Mouse (Mus musculus): ENCODE measurements around the gene Sstr1.

Gene Sstr1

DNA sequence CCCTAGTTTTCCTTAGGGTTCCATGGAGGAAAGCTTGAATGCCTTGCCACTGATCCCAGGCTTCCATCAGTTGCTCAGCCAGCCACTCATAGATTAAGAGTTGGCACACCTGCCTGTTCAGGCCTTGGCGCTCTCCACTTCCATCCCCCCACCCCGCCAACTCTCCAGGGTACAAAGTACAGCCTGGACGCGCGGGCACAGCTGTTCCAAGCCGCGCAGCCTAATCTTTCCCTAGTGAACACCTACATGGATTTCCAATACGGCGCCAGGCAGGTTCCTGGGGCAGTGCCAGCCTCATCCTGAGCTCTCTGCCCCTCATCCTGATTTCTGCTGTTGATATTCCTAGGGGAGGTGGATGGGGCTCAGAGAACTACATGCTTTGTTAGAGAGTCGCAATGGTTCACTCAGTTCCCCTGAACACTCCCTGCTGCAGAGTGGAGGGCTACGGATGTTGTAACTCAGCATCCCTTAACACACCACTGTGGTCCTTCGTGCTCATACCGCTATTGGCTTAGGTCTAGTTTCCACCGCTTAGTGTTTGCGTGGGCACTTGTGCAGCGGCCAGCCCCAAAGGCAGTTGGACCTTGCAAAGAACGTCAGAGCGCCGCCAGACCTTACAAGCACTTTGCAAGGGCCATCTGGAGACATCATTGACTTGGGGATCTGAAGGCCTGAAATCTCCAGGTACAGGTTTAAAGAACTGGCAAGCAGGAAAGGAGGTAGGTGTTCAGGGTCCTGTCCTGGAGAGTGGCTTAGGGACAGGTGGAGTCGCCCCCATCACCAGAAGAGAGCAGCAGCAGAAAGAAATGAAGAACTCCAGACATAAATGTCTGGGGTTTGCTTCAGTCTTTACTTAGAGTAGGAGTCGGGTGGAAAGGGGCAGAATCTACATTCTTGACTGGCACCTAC is at the start of gene Sstr1:
Gene Sstr1 (plus strand): TSS at position 610 of the 909 bp plus-strand sequence.
- no peak for DNase-seq

DNA sequence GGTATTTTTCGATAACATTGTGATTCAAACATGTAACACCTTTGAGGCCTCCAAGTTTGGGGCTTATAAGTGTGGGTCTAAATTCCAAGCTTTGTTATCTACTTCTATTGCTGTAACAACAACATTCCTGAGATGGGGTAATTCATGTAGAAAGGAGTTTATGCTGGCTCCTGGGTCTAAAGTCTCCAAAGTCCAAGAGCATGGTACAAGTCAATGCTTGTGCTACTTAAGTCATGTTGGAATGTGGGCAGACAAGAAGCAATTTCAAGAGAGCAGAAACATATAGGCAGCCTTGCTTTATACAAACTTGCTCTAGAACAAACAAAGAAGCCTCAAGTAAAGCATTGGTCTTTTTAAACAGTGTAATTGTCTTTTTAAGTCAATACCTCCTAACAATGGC is 12.8 kb upstream of the Sstr1 start:
- no peak for DNase-seq

DNA sequence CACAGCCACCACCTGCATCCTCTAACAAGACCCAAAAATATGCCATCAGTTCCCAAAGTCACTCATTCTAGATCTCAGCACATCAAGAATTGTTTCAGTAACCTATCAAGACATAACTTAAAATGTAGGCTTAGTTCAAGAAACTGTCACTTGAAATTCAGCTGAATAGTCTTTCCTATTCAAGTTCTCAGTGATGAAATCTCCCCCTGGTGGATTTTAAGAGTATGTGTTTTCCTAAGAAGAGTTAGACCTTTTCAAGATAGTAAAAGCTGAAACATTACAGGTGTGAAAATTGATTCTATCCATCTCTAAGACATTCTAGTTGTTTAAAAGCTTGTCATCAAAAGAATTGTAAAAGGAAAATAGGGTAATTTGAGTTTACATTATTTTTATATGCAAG is 10.4 kb upstream of the Sstr1 start:
- DNase-seq = no peak

DNA sequence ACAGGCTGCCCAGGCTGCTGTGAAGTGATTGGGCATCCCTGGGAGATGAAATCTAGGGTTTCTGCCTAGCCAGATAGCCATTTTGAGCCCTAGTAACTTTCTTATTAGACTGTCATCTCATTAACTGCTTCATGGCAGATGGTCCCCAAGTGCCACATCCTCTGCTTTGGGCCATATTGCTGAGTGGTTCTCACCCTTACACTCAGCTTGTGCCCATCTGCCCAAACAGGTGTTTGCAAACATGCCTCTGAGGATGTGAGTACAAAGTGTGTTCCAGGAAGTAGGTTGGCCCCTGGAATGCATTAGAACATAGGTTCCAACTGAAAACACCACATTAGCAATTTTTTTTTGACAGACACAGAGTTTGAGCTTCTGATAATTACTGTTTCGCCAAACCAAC is 3.6 kb upstream of the Sstr1 start:
- DNase-seq = no peak

DNA sequence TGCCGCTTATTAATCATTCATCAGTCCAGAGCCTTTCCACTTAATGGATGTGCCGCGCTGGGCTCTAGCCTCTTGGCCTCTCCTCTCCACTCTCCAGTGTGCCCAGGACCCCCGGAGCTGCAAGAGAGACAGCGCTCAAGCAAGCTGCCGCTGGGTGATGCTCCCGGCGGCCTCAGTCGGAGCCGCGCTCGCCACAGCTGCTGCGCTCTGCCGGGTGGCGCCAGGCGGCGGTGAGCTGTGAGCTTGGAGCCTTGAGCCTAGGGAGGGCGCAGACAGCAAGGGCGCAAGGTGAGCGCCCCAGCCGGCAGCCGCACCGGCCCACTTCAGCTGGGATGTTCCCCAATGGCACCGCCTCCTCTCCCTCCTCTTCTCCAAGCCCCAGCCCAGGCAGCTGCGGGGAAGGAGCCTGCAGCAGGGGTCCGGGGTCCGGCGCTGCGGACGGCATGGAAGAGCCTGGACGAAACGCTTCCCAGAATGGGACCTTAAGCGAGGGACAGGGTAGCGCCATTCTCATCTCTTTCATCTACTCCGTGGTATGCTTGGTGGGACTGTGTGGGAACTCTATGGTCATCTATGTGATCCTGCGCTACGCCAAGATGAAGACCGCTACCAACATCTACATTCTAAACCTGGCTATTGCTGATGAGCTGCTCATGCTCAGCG is 820 bp downstream of the Sstr1 start:
- DNase-seq = no peak

DNA sequence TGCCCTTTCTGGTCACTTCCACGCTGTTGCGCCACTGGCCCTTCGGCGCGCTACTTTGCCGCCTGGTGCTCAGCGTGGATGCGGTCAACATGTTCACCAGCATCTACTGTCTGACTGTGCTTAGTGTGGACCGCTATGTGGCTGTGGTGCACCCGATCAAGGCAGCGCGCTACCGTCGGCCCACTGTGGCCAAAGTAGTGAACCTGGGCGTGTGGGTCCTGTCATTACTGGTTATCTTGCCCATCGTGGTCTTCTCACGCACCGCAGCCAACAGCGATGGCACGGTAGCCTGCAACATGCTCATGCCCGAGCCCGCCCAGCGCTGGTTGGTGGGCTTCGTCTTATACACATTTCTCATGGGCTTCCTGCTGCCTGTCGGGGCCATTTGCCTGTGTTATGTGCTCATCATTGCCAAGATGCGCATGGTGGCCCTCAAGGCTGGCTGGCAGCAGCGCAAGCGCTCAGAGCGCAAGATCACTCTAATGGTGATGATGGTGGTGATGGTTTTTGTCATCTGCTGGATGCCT is 1.4 kb downstream of the Sstr1 start:
- DNase-seq = no peak

DNA sequence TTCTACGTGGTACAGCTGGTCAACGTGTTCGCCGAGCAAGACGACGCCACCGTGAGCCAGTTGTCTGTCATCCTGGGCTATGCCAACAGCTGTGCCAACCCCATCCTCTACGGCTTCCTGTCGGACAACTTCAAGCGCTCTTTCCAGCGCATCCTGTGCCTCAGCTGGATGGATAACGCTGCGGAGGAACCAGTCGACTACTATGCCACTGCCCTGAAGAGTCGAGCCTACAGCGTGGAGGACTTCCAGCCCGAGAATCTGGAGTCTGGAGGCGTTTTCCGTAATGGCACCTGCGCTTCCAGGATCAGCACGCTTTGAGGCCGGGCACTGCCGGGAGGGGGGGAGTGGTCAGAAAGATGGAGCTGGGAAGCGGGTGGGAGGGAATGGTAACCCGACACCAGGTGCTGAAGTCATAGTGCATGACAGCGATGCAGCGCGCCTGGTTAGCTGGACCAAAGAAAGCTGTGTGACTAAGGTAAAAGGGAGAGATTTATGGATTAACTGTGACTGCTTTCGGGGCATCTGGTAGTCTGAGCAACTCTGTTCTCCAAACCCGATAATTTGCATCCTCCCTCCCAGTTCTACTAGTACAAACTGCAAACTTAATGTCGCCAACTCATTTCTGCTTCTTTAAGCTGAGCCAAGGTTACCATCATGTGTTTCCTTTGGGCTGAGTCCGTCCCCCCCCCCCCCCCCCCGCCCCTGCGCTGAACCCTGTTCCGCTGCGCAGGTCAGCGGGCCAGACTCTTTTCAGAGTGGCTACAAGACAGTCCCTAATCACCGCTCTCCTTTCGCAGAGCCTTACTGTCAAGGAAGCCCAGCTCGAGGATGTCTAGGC is 2.1 kb downstream of the Sstr1 start:
- DNase-seq = no peak

DNA sequence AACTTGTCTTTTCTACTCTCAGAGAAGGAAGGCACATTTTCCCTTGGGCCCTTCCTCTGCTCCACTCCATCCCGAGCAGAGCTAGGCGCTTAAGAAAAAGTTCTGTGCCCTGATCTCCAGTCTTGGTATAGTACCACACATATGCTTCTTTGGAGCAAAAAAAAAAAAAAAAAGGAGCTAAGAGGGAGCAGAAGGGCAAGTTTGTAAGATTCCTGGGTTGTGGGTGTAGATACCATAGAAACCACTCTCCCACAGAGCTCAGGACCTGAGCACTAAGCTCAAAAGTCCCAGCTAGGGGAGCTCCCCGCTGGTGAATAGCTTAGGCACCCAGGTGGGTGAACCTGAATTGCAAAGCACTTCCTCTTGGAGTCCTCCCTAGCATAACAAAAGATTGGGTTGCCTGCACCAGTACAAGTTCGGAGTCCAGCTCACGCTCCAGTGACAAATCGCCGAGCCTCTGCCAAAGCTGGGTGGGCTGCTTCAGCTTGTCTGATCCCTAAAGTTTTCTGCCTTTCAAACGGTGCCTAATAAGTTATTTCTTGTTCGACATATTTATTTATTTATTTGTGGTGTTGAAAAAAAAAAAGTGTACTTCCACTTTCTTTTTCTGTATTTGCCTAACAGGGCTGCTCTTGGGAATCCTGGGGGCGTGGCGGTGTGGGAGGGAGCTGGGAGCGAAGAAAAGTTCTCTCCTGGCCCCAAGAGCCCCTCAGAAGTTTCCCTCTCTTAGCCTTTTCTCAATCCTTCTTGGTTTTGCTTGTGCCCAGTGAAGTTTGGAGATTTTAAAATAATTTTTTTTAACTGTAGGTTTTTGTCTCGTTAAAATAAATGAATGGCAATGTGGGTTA is 2.9 kb downstream of the Sstr1 start:
- DNase-seq = no peak

DNA sequence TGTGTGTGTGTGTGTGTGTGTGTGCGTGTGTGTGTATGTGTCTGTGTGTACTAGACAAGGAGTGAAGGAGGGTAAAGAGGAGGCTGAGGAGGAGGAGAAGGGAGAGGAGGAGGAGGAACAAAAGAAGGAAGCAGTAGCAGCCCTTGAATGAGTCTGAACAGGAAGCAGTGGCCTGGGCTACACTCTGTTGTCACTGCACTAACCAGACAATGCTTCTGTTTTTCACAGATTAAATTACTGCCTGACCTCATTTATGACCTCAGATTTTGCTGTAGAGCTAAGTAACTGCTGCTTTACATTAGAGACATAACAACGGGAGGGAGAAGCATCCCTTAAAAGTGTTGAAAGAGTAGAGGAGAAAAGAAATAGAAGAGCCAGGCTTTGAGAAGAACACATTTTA is 4.6 kb downstream of the Sstr1 start:
- DNase-seq = no peak

DNA sequence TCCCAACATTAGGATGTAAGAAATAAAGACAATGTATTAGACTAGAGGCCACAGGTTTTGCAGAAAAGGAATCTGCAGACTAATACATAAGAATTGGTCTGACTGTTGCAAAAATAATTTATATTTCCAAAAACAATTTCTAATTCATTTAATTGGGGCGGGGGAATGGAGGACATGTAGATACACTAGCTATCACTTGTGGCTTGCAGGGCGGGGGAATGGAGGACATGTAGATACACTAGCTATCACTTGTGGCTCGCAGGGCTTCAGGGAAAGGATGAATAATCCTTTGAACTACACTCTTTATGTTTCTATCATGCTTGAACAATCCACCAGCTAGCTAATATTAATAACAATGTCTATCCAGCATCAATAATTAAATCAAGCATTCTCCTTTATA is 7.5 kb downstream of the Sstr1 start:
- DNase-seq = no peak

DNA sequence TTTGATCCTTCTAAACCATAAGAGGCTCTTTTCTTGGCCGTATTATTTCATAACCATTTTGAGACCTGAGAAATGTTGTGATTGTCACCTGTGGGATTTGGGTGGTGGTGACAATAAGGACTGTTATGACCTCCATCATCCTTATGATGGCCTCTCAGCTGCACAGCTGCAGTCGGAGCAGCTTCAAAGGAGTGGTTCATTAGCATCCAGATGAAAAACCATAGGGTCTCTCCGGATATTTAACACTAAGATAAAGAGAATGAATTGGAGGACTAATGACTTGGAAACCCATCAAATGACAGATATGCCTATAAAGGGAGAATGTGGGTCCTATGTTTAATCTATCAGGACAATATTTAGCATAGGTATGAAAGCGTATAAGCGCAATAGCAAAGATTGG is 14.1 kb downstream of the Sstr1 start:
- no peak for DNase-seq

DNA sequence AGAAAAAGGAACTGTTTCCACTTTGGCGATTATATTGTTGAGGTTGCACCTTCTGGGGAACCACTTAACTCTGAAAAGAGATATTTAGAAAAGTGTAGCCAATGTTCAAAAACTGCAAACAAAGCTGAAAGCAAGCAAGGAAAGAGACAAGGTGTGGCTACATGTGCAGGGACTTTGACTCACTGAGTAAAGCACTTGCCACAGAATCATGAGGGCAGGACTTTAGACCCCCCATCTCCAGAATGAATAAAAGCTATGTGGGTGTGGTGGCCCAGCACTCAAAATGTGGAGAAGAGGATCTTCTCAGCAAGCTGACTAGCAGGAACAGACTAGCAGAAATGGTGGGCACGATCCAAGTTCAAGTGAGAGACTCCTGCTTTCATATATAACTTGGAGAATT is 20.9 kb downstream of the Sstr1 start:
- DNase-seq = no peak

DNA sequence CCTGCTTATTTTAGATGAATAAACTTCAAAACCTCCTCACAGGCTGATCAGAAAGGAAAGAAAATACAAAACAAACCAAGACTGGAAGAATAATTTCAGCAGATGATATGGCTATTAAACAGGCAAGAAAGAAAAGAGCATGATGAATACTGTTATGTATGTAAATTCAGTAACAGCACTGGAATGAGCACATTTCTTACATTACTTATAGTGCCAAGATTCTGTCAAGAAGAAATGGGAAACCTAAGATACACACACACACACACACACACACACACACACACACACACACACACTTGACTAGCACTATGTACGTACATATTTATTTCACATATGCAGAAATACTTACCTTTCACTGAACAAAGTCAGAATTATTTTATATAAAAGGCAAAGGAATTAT is 40.3 kb downstream of the Sstr1 start:
- no peak for DNase-seq
